In genomic region chr9:67044551-67045305, GRCm38 (mm10) we compare ENCODE assay signal across 8 mouse cellular contexts. TPM values are rescaled to one million over a fixed set of nuclear protein-coding genes. Genes with fewer than 3 reads are reported as not detected.
DNase-seq lines count a peak whose midpoint lies in the region; ATAC-seq and TF ChIP-seq lines count a peak whose summit lies in the region.

No protein-coding gene starts in this region.

- ATAC-seq in forebrain, embryonic 12.5 days (ENCODE audit: low FRiP score) = no peak
- ATAC-seq in frontal cortex, adult (ENCODE audit: low TSS enrichment) = peak; percentile 51
- no peak for ATAC-seq in stomach, embryonic 15.5 days (ENCODE audit: insufficient read depth, low FRiP score, low read depth)

- intact Hi-C loops in left cerebral cortex, adult 2 months (cut with DNase I) = loop anchor here (1.0 to 10.0 kb wide), 8 partner anchors 43 to 588 kb away; partner anchors contain the start of genes Aph1c and Rps27l

- H3K4me3 ChIP-seq in forebrain, embryonic 10.5 days = no peak overlapping the region
- H3K4me3 ChIP-seq in forebrain, embryonic 12.5 days (replicated peaks) = no peak overlapping the region
- H3K4me3 ChIP-seq in left cerebral cortex, adult 2 months = no peak overlapping the region
- H3K4me3 ChIP-seq in stomach, embryonic 15.5 days (replicated peaks) = peak overlapping the region; percentile 81

- peak; percentile 75 for TF ChIP-seq CTCF in brain, embryonic 14.5 days (IDR thresholded peaks at IDR 0.05; ENCODE audit: borderline replicate concordance, extremely low read depth, insufficient read depth, insufficient read length)
- TF ChIP-seq CTCF in left cerebral cortex, adult 2 months (IDR thresholded peaks at IDR 0.05) = peak; percentile 79

- no peak overlapping the region for H3K4me2 ChIP-seq in forebrain, embryonic 12.5 days
- H3K4me2 ChIP-seq in stomach, embryonic 15.5 days = peak overlapping the region; percentile 84

- no peaks in the 10 kb centered on the region for H3K36me3 ChIP-seq in forebrain, embryonic 10.5 days (replicated peaks)
- no peaks in the 10 kb centered on the region for H3K36me3 ChIP-seq in forebrain, embryonic 12.5 days (replicated peaks)
- no peaks in the 10 kb centered on the region for H3K36me3 ChIP-seq in stomach, embryonic 15.5 days

- H3K4me1 ChIP-seq in forebrain, embryonic 10.5 days = peaks cover 97% of the 10 kb centered on the region
- H3K4me1 ChIP-seq in forebrain, embryonic 12.5 days = peaks cover 75% of the 10 kb centered on the region
- H3K4me1 ChIP-seq in stomach, embryonic 15.5 days = peaks cover 57% of the 10 kb centered on the region

- H3K9ac ChIP-seq in forebrain, embryonic 12.5 days = no peak overlapping the region
- H3K9ac ChIP-seq in stomach, embryonic 15.5 days = no peak overlapping the region

- DNase-seq in forebrain, embryonic 10.5 days (ENCODE audit: extremely low spot score, low spot score) = peak; percentile 68
- peak; percentile 93 for DNase-seq in brain, embryonic 14.5 days (ENCODE audit: low read depth)
- DNase-seq in induced T-regulatory cell, adult 2 months (ENCODE audit: low read depth) = peak; percentile 72
- DNase-seq in left cerebral cortex, adult 2 months (ENCODE audit: extremely low spot score in 1 of 2, low spot score in 2 of 2) = peak; percentile 71 to 74
- DNase-seq in lung, postnatal 36 days = peak; percentile 79

- 30% methylated on average over 9 of the region's 9 CpGs for WGBS in forebrain, embryonic 10.5 days
- 34% methylated on average over 9 of the region's 9 CpGs for WGBS in forebrain, embryonic 12.5 days
- WGBS in stomach, embryonic 15.5 days = 26% methylated on average over 9 of the region's 9 CpGs

- no peak for TF ChIP-seq POLR2A in brain, embryonic 14.5 days (IDR thresholded peaks at IDR 0.05; ENCODE audit: borderline replicate concordance, extremely low read depth, insufficient read depth, insufficient read length, poor library complexity, severe bottlenecking)

- H3K9me3 ChIP-seq in forebrain, embryonic 10.5 days = no peaks in the 10 kb centered on the region
- no peaks in the 10 kb centered on the region for H3K9me3 ChIP-seq in forebrain, embryonic 12.5 days
- H3K9me3 ChIP-seq in stomach, embryonic 15.5 days = no peaks in the 10 kb centered on the region

- peak overlapping the region; percentile 89 for H3K27ac ChIP-seq in forebrain, embryonic 10.5 days
- H3K27ac ChIP-seq in forebrain, embryonic 12.5 days = no peak overlapping the region
- H3K27ac ChIP-seq in left cerebral cortex, adult 2 months = peak overlapping the region; percentile 71
- H3K27ac ChIP-seq in stomach, embryonic 15.5 days = peak overlapping the region; percentile 51; the same call in 1 of the 2 replicates

- H3K27me3 ChIP-seq in forebrain, embryonic 10.5 days (ENCODE audit: poor library complexity, severe bottlenecking) = peaks cover 32% of the 10 kb centered on the region
- peaks cover 39% of the 10 kb centered on the region for H3K27me3 ChIP-seq in forebrain, embryonic 12.5 days
- H3K27me3 ChIP-seq in stomach, embryonic 15.5 days (replicated peaks) = no peaks in the 10 kb centered on the region

RNA-seq across cellular contexts. Expression of gene Tpm1, which starts 4.5 kb away (rescaled TPM):
- polyA plus RNA-seq in forebrain, embryonic 10.5 days (2016; fragmentation: Nextera tagmentation; extraction: Ambion mirVana) = 334 and 342 TPM in 2 replicates
- 218 and 280 TPM in 2 replicates for polyA plus RNA-seq in forebrain, embryonic 12.5 days (2016; fragmentation: Nextera tagmentation; extraction: Ambion mirVana)
- 110 and 133 TPM in 2 replicates for polyA plus RNA-seq in brain, embryonic 14.5 days (2012; rRNA removed)
- 100 to 1,000 TPM; 223 to 236 TPM for total RNA-seq in left cerebral cortex, adult 2 months (2021)
- 1,038 and 1,102 TPM in 2 replicates for polyA plus RNA-seq in stomach, embryonic 15.5 days (2015; fragmentation: Nextera tagmentation; extraction: Ambion mirVana)
